Mouse (Mus musculus) liver, postnatal 0 days (tissue): ENCODE results near the gene Szrd1. TPM values are rescaled to one million over a fixed set of nuclear protein-coding genes. Genes with fewer than 3 reads are reported as not detected.

Source experiments
- ATAC-seq: fragments of 200-750 bp; cut with Nextera tagmentation; 2 replicates; pipeline ENCODE4 v1.8.0; 2017; ENCODE audit warnings: mild to moderate bottlenecking, moderate library complexity
- DNase-seq: peaks from one replicate; pipeline ENCODE4 v3.0.0-alpha.2; 2016
- H3K27ac ChIP-seq: fragments of 300-500 bp; sonication (generic); 2 replicates; pipeline ENCODE4 v1.5.1; 2014; ENCODE audit warnings: antibody characterized with exemption, moderate library complexity, mild to moderate bottlenecking, low read depth
- H3K27me3 ChIP-seq: fragments of 300-500 bp; sonication (generic); 2 replicates; pipeline ENCODE4 v1.6.1; 2014; ENCODE audit warnings: low read length, control low read depth, mixed read lengths; ENCODE audit not compliant: insufficient read depth
- H3K36me3 ChIP-seq: fragments of 300-500 bp; sonication (generic); replicated peaks from 2 replicates; pipeline ENCODE4 v1.6.1; 2014; ENCODE audit warnings: mild to moderate bottlenecking, control low read depth, low read length, moderate library complexity, mixed read lengths; ENCODE audit not compliant: insufficient read depth
- H3K4me1 ChIP-seq: fragments of 300-500 bp; sonication (generic); 2 replicates; pipeline ENCODE4 v1.6.1; 2014; ENCODE audit warnings: antibody characterized with exemption, mild to moderate bottlenecking, control low read depth; ENCODE audit not compliant: insufficient read depth
- H3K4me2 ChIP-seq: fragments of 300-500 bp; sonication (generic); 2 replicates; pipeline ENCODE4 v1.6.1; 2014; ENCODE audit warnings: low read depth, mild to moderate bottlenecking, low read length, moderate library complexity, mixed read lengths
- H3K4me3 ChIP-seq: fragments of 300-500 bp; sonication (generic); 2 replicates; pipeline ENCODE4 v1.5.1; 2014; ENCODE audit warnings: low read depth, low read length
- H3K9ac ChIP-seq: fragments of 300-500 bp; sonication (generic); replicated peaks from 2 replicates; pipeline ENCODE4 v1.6.1; 2014; ENCODE audit warnings: mild to moderate bottlenecking, moderate library complexity
- H3K9me3 ChIP-seq: fragments of 300-500 bp; sonication (generic); 2 replicates; pipeline ENCODE4 v1.6.1; 2016; ENCODE audit warnings: mild to moderate bottlenecking, control low read depth, low read length, mixed read lengths
- CTCF ChIP-seq: sonication (generic); IDR thresholded peaks from 2 replicates; pipeline ENCODE4 v1.5.1; 2016; ENCODE audit warnings: antibody characterized with exemption, low read depth
- EP300 ChIP-seq: IDR thresholded peaks from 2 replicates; pipeline ENCODE4 v1.6.1; 2016; ENCODE audit warnings: antibody characterized with exemption, low read depth, mild to moderate bottlenecking
- WGBS: fragments of 180-500 bp; shearing (Covaris S2); extraction: QIAGEN DNeasy Blood & Tissue Kit; methylation state at CpG from one replicate; pipeline ENCODE4 v1.1.7; 2014; ENCODE audit not compliant: insufficient replicate concordance; 5-methylcytosine and 5-hydroxymethylcytosine counted together
- polyA plus RNA-seq: library from polyadenylated mRNA; unstranded; fragments of >200 nt; fragmentation: Nextera tagmentation; extraction: Ambion mirVana; gene quantifications from 2 replicates; pipeline ENCODE4 v1.2.1, GENCODE M21; 2015

The Szrd1 gene
- polyA plus RNA-seq, 1 experiment from 2014 or later, result 17.7 TPM

DNA sequence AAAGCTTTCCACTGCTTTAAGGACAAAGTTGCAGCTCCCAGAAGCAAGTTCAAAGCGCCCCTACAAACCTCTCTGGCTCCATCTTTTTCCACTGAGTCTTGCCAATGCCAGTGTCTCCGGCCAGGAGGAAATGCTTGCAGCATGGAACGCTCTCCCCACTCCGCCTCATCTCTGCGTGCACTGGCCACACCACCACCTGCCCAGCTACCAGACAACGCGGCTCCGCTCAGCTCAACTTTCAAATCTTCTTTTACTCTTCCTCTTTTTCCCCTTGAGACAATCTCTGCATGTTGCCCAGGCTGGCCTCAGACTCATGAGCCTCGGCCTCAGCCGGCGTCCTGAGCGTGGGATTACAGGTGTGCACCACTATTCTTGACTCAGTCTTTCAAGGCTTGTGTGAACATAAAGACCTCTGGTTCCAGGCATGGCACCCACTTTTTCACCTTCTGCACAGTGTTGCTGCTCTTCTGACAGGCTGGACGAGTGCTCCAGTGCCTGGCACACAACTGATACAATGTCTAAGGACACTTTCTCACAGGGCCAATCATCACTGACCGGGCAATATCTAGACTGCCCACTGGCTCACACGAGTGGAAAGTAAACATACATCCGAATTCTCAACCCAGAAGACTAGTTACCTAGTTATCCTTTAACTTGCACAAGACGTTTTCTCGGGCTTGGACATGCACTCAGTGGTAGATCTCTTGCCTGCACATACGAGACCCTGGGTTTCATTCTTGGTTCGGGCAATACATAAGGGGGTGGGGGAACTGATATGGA is 4.6 kb downstream of the Szrd1 start:
- WGBS, result 50% methylated on average over 20 of the region's 20 CpGs
- H3K27me3 ChIP-seq, result no peaks in the 10 kb centered on the region
- ATAC-seq, result no peak
- TF ChIP-seq CTCF (no peak), EP300 (no peak)
- H3K36me3 ChIP-seq, result peaks cover 6% of the 10 kb centered on the region; the same call in 1 of the 2 replicates
- H3K4me3 ChIP-seq, result peak overlapping the region; percentile 36
- peak overlapping the region; percentile 89 for H3K27ac ChIP-seq
- H3K9me3 ChIP-seq, result no peaks in the 10 kb centered on the region
- peaks cover 52% of the 10 kb centered on the region for H3K4me1 ChIP-seq
- peak overlapping the region; percentile 66 for H3K4me2 ChIP-seq
- peak overlapping the region; percentile 55 for H3K9ac ChIP-seq
- DNase-seq, result no peak

DNA sequence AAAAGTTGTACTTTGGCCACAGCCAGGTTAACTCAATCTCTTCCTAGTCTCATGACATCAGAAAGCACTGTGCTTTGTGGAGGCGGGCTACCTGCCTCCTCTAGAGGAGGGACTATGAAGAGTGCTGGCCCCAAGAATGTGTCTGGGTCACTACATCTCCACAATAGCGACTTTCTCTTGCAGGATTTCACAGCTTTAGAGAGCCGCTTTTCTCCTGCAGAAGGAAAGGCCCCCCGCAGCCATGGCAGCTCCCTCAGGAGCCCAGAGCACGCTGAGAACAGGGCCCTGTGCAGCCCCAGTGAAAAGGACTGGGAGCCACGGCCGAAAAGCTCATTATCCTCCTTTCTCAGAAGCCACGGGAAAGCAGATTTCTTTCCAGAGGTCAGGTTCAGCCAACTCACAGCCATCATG is 5.5 kb downstream of the Szrd1 start:
- Histone ChIP-seq H3K27me3 (no peaks in the 10 kb centered on the region), H3K36me3 (peaks cover 6% of the 10 kb centered on the region; the same call in 1 of the 2 replicates), H3K27ac (peak overlapping the region; percentile 89), H3K9ac (peak overlapping the region; percentile 55), H3K4me1 (peaks cover 57% of the 10 kb centered on the region), H3K4me2 (peak overlapping the region; percentile 66), H3K4me3 (peak overlapping the region; percentile 36), H3K9me3 (no peaks in the 10 kb centered on the region)
- TF ChIP-seq CTCF (no peak), EP300 (no peak)
- 71% methylated on average over 8 of the region's 8 CpGs for WGBS
- DNase-seq (no peak), ATAC-seq (peak; percentile 19)

DNA sequence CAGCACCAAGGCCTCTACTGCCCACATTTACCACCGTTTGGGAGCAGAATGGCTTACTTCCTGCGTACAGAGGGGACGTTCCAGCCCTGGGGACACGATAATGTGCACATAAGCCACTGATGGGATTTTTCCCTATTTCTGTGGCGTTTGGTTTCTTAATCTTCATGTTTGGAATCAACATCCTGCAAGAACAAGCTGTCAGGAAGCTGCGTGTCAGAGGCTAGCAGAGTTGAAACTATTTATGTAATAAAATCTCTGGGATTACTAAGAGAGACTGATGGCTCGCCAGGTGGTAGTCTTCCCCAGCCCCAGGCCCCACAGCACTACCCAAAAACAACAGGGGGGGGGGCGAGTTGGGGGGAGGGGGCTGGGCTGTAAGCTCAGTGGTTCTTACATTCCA is 6.3 kb downstream of the Szrd1 start:
- Histone ChIP-seq H3K4me3 (no peak overlapping the region), H3K4me2 (peak overlapping the region; percentile 49), H3K9ac (0 out of 2 replicates have a peak overlapping the region, but pooled peaks have one; percentile 16), H3K4me1 (peaks cover 57% of the 10 kb centered on the region), H3K27ac (peak overlapping the region; percentile 89), H3K9me3 (no peaks in the 10 kb centered on the region), H3K36me3 (peaks cover 6% of the 10 kb centered on the region; the same call in 1 of the 2 replicates), H3K27me3 (no peaks in the 10 kb centered on the region)
- ATAC-seq, result no peak
- DNase-seq, result no peak
- WGBS, result 54% methylated on average over 8 of the region's 8 CpGs
- no peak for TF ChIP-seq CTCF
- TF ChIP-seq EP300, result no peak

DNA sequence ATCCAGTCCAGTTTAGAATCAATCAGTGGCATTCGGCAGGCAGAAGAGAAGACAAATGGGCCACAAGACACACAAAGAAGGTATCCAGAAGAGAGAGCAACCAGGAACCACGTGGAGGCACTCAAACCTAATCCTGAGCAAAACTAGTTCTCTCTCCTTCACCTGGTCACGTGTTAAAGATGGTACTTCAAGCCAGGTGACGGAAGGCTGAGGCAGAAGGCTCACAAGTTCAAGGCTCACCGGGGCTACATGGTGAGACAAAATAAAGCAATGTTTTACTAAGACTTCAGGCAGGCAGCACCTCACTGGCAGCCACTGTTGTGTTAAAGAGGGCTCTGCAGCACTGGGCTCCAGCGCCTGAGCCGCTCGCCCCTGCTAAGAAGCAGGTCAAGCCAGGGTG is 7.4 kb downstream of the Szrd1 start:
- peak overlapping the region; percentile 49 for H3K4me2 ChIP-seq
- TF ChIP-seq EP300, result no peak
- H3K36me3 ChIP-seq, result peaks cover 6% of the 10 kb centered on the region; the same call in 1 of the 2 replicates
- ATAC-seq (no peak), DNase-seq (no peak)
- H3K4me3 ChIP-seq, result 0 out of 2 replicates have a peak overlapping the region, but pooled peaks have one; percentile 13
- 64% methylated on average over 8 of the region's 8 CpGs for WGBS
- peak overlapping the region; percentile 50 for H3K9ac ChIP-seq
- H3K27me3 ChIP-seq, result no peaks in the 10 kb centered on the region
- H3K27ac ChIP-seq, result peak overlapping the region; percentile 89
- H3K9me3 ChIP-seq, result no peaks in the 10 kb centered on the region
- peaks cover 50% of the 10 kb centered on the region for H3K4me1 ChIP-seq

DNA sequence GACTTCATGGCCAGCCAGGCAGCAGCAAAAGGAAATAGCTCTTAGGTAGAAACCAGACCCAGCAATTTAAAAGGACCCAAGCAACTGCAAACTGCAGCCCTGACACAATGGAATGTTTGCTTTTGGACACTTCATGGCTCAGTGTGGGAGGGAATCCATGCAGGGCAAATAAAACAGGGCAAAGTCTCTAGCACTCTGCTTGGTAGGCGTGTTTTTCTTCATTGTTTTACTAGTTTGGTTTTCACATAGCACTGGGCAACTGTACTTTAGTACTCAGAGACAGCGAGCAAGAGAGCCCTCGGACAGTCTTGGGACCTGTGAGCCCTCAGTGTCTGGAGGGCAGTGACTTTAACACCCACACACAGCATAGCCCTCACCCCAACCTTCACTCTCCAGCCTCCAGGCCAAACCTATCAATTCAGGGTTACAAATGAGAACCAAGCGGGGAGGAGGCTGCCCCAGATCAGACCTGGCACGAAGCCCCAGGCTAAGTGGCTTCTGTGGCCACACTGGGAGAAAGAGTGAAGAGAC is 8.0 kb downstream of the Szrd1 start:
- peak overlapping the region; percentile 89 for H3K27ac ChIP-seq
- peak overlapping the region; percentile 49 for H3K4me2 ChIP-seq
- WGBS, result 50% methylated on average over 5 of the region's 5 CpGs
- 0 out of 2 replicates have a peak overlapping the region, but pooled peaks have one; percentile 17 for H3K4me3 ChIP-seq
- TF ChIP-seq CTCF (no peak), EP300 (no peak)
- H3K9me3 ChIP-seq, result no peaks in the 10 kb centered on the region
- ATAC-seq (peak; percentile 84), DNase-seq (peak; percentile 39)
- H3K36me3 ChIP-seq, result peaks cover 6% of the 10 kb centered on the region; the same call in 1 of the 2 replicates
- H3K4me1 ChIP-seq, result peaks cover 44% of the 10 kb centered on the region
- H3K27me3 ChIP-seq, result no peaks in the 10 kb centered on the region
- H3K9ac ChIP-seq, result peak overlapping the region; percentile 37

GRCm38 (mm10) chr4:141130704-141131342 is 8.8 kb downstream of the Szrd1 start:
- Histone ChIP-seq H3K4me1 (peaks cover 41% of the 10 kb centered on the region), H3K9me3 (no peaks in the 10 kb centered on the region), H3K4me3 (0 out of 2 replicates have a peak overlapping the region, but pooled peaks have one; percentile 17), H3K27me3 (no peaks in the 10 kb centered on the region), H3K4me2 (peak overlapping the region; percentile 49), H3K27ac (peak overlapping the region; percentile 89), H3K36me3 (peaks cover 3% of the 10 kb centered on the region), H3K9ac (peak overlapping the region; percentile 37)
- no peak for TF ChIP-seq CTCF
- peak; percentile 48 for DNase-seq
- WGBS, result 57% methylated on average over 6 of the region's 6 CpGs
- ATAC-seq, result peak; percentile 82
